Mouse (Mus musculus) testis, adult 2 months (tissue): ENCODE results near the gene Atp6v0c. TPM values are rescaled to one million over a fixed set of nuclear protein-coding genes. Genes with fewer than 3 reads are reported as not detected.

Source experiments
- H3K27ac ChIP-seq: fragments of 200-500 bp; 2 replicates; pipeline ENCODE4 v1.5.1; 2012; ENCODE audit warnings: low read depth, low read length; ENCODE audit not compliant: control insufficient read depth, insufficient read depth
- H3K27me3 ChIP-seq: fragments of 200-500 bp; 2 replicates; pipeline ENCODE4 v1.6.1; 2012; ENCODE audit warnings: mild to moderate bottlenecking, low read length, moderate library complexity; ENCODE audit not compliant: control insufficient read depth, insufficient read depth
- H3K36me3 ChIP-seq: fragments of 200-500 bp; 2 replicates; pipeline ENCODE4 v1.6.1; 2012; ENCODE audit warnings: mild to moderate bottlenecking, low read length; ENCODE audit not compliant: control insufficient read depth, insufficient read depth
- H3K4me1 ChIP-seq: fragments of 200-500 bp; 2 replicates; pipeline ENCODE4 v1.6.1; 2012; ENCODE audit warnings: low read length; ENCODE audit not compliant: control insufficient read depth, insufficient read depth
- H3K4me3 ChIP-seq: fragments of 200-500 bp; 2 replicates; pipeline ENCODE4 v1.5.1; 2012; ENCODE audit warnings: low read depth, mild to moderate bottlenecking, low read length, moderate library complexity, mixed read lengths; ENCODE audit not compliant: control insufficient read depth
- CTCF ChIP-seq: fragments of 200-500 bp; IDR thresholded peaks from 2 replicates; pipeline ENCODE4 v1.5.1; 2012; ENCODE audit warnings: low read depth, mild to moderate bottlenecking, inconsistent platforms, low read length, moderate library complexity; ENCODE audit not compliant: control insufficient read depth, insufficient read depth, insufficient replicate concordance
- POLR2A ChIP-seq: fragments of 200-500 bp; IDR thresholded peaks from 2 replicates; pipeline ENCODE4 v1.6.1; 2012; ENCODE audit warnings: low read depth, mild to moderate bottlenecking, inconsistent platforms, low read length, moderate library complexity; ENCODE audit not compliant: control insufficient read depth
- polyA plus RNA-seq: library from polyadenylated mRNA; depleted of rRNA; stranded (reverse); fragments of >200 nt; gene quantifications from 2 replicates; pipeline ENCODE4 v1.2.3, GENCODE M21; 2012; rRNA removed

Atp6v0c gene
- polyA plus RNA-seq, 1 experiment: 345 TPM

- H3K4me1 ChIP-seq: no peaks in the 10 kb centered on the region; the same call in 1 of the 2 replicates
- no peak for TF ChIP-seq POLR2A
- no peak overlapping the region for H3K4me3 ChIP-seq
- H3K36me3 ChIP-seq: no peaks in the 10 kb centered on the region
- H3K27ac ChIP-seq: no peak overlapping the region
- no peaks in the 10 kb centered on the region for H3K27me3 ChIP-seq
Observed at GRCm38 (mm10) chr17:24127592-24127991, 41.9 kb downstream of the Atp6v0c start.

GRCm38 (mm10) chr17:24126801-24127200, 42.7 kb downstream of the Atp6v0c start:
- Histone ChIP-seq H3K27me3 (no peaks in the 10 kb centered on the region), H3K4me3 (no peak overlapping the region), H3K4me1 (no peaks in the 10 kb centered on the region; the same call in 1 of the 2 replicates), H3K27ac (no peak overlapping the region), H3K36me3 (no peaks in the 10 kb centered on the region)
- TF ChIP-seq POLR2A (no peak), CTCF (no peak)

- no peaks in the 10 kb centered on the region for H3K36me3 ChIP-seq
- H3K4me1 ChIP-seq: no peaks in the 10 kb centered on the region
- TF ChIP-seq POLR2A (no peak), CTCF (no peak)
- H3K27ac ChIP-seq: no peak overlapping the region
- no peak overlapping the region for H3K4me3 ChIP-seq
- no peaks in the 10 kb centered on the region for H3K27me3 ChIP-seq
Observed at GRCm38 (mm10) chr17:24119446-24119845, 50.1 kb downstream of the Atp6v0c start.

Other genes starting within 250 kb of the Atp6v0c start
- gene Sbp, start 228.0 kb downstream of the Atp6v0c start, polyA plus RNA-seq: not detected in 2 replicates
- gene Sbpl, start 214.4 kb downstream of the Atp6v0c start, polyA plus RNA-seq: not detected in 2 replicates
- not detected in 2 replicates for gene Prss30, start 189.1 kb downstream of the Atp6v0c start, polyA plus RNA-seq
- not detected in 2 replicates for gene Prss22, start 171.6 kb downstream of the Atp6v0c start, polyA plus RNA-seq
- gene Prss27, start 131.6 kb downstream of the Atp6v0c start, polyA plus RNA-seq: not detected in 2 replicates
- gene Kctd5, start 96.2 kb downstream of the Atp6v0c start, polyA plus RNA-seq: 11.5 and 11.9 TPM in 2 replicates
- gene Pdpk1, start 18.8 kb downstream of the Atp6v0c start, polyA plus RNA-seq: 486 and 516 TPM in 2 replicates
- gene Amdhd2, start 5.9 kb downstream of the Atp6v0c start, polyA plus RNA-seq: 116 and 135 TPM in 2 replicates
- 7.0 and 9.5 TPM in 2 replicates for gene Tbc1d24, start 35.9 kb upstream of the Atp6v0c start, polyA plus RNA-seq
- 0.35 and 0.54 TPM in 2 replicates for gene Ntn3, start 39.8 kb upstream of the Atp6v0c start, polyA plus RNA-seq
- 4.0 and 4.1 TPM in 2 replicates for gene Tedc2, start 51.1 kb upstream of the Atp6v0c start, polyA plus RNA-seq
- 10.7 and 13.3 TPM in 2 replicates for gene Ccnf, start 81.8 kb upstream of the Atp6v0c start, polyA plus RNA-seq
- 19.5 and 21.1 TPM in 2 replicates for gene Abca17, start 181.4 kb upstream of the Atp6v0c start, polyA plus RNA-seq
- gene Abca3, start 182.2 kb upstream of the Atp6v0c start, polyA plus RNA-seq: 5.1 and 7.9 TPM in 2 replicates
- gene Rnps1, start 244.9 kb upstream of the Atp6v0c start, polyA plus RNA-seq: 65.0 and 68.5 TPM in 2 replicates